Mouse (Mus musculus): ENCODE results near the gene Ak5.
"Not testable (repeated sequence)": the region's sequence is repeated elsewhere in the genome, so short reads cannot be mapped to it uniquely, and the experiment has no call there.

Ak5 gene

DNA sequence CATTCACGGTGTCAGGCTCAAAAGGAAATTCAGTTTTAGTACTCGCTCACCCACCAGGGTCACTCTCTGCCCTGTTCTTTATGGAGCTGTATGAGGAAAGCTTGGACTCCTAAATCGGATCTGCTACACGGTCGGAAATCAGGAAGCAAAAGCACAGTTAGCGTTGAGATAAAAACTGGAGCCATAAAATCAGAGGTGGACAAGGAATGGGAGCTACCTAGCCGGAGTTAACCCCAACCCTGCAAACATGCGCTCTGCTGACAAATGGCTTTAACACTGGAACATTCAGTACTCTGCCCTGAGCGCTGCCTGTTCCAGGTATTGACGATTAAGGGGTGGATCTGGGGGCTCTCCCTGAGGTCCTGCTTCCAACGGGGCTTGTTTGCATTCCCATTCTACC, 47.6 kb downstream of the Ak5 start:
- no peak for DNase-seq

DNA sequence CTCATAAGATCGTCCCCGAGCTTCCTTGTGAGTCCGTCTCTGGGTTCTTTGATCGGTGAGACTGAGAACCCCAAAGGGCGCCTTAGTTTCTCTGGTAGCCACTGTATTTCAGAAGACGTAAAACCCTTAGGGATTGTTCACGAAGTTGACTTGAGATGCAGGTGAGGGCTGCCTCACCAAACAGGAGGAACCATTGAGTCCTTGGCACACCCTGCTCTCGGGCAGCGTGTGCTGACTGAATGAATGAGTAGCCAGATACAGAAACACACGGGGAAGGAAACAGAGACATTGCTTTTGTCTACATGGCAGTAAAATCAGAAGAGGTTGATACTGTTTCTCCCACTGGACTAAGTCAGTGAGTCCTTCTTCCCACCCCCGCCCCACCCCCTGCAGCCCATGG, 48.1 kb downstream of the Ak5 start:
- no peak for DNase-seq

DNA sequence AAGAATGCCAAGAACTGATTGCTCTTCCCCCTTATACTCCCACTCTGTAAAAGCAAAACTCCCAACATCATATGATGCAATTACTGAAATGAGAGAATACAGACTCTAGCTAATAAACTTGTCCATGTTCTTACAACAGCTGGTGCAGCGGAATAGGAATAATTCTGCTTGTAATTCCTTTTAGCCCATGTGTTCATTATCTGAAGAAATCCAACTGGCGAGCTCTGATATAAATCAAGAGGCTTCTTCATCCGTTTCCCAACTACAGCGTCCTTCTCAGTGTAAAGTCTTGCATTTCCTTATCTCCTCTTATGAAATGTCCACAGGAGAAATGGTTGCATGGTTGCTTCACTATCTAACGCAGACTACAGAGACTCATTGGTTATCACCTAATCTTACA, 59.1 kb downstream of the Ak5 start:
- no peak for DNase-seq

- DNase-seq = no peak
Observed at GRCm38 (mm10) chr3:152605849-152606248, 62.3 kb downstream of the Ak5 start.

- DNase-seq = no peak
Observed at GRCm38 (mm10) chr3:152599679-152600078, 68.5 kb downstream of the Ak5 start.

GRCm38 (mm10) chr3:152596406-152597050, 71.6 kb downstream of the Ak5 start:
- no peak for DNase-seq

DNA sequence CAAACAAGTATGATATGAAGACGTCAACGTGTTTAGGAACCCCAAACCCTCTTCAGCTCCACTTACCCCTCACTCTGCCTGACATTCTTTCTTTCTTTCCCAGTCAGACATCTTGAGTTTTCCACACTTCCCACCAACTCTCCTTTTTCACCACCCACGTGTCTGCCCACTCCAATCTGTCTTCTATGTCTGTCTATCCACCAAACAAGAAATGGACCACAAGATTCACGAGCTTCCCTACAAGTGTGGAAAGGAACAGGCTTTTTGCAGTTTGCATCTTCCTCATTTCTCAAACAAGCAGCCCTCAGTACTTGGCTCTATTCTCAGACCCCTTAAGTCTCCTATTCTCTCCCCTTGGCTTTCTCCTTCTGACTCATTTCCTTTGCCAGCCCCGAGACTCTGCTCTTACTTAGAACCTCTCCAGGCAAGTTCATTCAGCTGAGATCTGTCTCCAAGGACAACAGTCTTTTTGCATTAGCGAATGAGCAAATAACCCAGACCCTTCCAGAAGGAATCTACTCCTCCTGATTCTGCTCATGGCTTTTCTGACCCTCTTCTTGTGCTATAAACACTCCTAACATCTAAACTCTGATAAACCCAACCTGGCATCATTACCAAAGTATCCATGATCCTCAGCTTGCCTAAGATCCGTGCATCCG, 75.3 kb downstream of the Ak5 start:
- no peak for DNase-seq

GRCm38 (mm10) chr3:152590491-152590890, 77.7 kb downstream of the Ak5 start:
- no peak for DNase-seq

DNA sequence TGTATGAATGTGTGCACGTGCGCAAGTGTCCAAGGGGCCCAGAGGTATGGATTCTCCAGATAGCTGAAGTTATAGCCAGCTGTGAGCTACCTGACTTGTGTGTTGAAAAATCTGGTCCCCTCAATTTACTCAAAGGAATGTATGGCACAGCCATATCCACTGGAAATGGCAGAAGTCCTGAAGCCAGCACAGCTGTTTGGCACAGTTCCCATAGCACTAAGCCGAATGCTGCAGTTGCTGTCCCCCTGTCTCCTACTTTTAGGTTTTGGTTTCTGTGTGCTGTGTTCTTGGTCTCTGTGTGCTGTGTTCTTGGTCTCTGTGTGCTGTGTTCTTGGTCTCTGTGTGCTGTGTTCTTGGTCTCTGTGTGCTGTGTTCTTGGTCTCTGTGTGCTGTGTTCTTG, 79.1 kb downstream of the Ak5 start:
- DNase-seq = not testable (repeated sequence)

- no peak for DNase-seq
Observed at GRCm38 (mm10) chr3:152587007-152587406, 81.2 kb downstream of the Ak5 start.

DNA sequence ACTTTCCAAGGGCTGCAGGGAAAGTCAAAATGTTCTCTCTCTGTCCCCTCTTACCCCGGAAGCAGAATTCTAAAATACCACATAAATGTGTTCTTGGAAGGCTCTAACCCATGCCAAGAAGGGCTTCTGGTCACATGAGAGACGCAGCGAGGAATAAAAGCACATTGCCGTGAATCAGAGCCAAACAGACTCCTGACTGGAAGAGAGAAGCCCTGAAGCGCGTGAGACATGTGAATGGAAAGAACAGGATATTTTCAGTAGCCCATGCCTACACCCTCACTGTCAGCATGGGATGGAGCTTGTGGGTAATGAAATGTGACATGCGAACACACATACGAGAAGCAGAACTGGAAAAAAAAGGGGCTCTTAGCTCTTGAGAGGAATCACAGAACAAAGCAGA, 82.0 kb downstream of the Ak5 start:
- DNase-seq = no peak

GRCm38 (mm10) chr3:152585581-152585980, 82.6 kb downstream of the Ak5 start:
- no peak for DNase-seq

DNA sequence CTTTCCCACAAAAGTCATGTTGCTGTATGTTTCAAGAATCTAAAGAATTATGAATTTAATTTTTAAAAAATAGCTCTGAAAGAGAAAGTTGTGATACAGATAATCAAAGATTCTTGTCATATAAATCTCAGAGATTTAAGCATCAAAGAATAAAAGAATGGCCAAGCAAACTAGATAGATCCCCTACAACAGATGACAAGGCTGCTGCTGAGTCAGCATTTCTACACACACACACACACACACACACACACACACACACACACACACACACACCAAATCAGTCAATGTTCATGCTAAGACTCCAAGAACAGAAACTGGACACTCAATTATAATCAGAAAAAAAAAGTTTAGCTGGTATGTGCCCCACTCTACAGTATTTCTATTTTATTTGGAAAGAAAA, 85.1 kb downstream of the Ak5 start:
- DNase-seq = no peak

- not testable (repeated sequence) for DNase-seq
Observed at GRCm38 (mm10) chr3:152581853-152582252, 86.3 kb downstream of the Ak5 start.

GRCm38 (mm10) chr3:152579984-152580591, 88.1 kb downstream of the Ak5 start:
- no peak for DNase-seq

DNA sequence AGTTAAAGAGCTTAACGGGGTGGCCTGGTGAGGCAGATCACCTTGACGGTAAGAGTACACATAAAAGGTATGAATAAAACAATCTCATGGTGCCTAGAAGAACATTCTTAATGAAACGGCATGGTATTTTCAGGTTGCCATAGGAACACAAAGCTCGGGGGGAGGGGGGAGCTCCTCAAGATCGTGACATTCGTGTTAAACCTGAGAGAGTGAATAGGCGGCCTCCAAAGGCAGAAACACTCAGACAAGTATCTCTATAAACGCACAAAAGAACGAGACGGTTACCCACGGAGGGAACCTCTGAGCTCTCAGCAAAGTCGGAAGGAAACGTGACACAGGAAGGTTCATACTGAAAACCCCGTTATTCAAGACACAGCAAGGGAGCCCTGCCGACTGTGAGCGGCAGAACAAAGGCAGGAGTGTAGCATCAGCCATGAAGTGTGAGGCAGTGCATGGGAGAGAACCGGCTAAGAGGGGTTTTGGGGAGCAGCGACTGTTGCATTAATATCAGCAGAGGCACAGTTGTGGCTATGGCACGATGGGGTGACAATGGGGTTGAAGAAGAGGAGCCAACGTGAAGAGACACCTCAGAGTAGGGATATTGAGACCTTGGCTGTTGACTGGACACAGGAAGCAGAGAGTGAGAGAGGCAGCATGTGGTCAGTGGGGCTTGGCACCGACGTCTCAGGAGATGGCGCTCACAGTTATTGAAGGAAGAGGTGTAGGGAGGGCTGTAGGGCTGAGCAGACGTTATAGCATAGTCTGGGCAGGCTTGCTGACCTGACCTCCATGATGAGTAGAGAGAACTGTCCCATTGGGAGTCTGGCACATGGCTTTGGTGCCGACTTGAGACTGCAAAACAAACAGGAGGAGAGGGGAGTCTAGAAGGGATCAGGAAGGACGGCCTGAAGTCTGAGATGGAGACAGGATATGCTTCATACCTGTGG, 89.6 kb downstream of the Ak5 start:
- DNase-seq = no peak

DNA sequence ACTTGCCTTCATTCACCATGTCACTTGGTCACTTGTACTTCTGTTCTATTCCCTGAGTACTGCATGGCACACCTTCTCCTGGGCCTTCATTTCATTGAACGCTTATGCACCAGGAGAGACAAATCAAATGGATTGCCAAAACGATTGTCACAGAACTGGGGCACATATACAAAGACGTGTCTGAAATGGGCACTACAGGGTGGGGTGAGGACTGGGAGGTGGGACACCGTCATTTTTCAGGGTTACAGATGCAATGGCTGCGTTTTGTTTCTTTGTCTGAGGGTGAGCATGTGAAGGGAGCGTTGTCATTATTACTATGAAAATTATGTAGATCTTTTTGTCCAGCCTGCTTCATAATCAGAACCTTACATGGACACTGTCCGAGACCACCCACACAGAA, 90.4 kb downstream of the Ak5 start:
- DNase-seq = no peak

DNA sequence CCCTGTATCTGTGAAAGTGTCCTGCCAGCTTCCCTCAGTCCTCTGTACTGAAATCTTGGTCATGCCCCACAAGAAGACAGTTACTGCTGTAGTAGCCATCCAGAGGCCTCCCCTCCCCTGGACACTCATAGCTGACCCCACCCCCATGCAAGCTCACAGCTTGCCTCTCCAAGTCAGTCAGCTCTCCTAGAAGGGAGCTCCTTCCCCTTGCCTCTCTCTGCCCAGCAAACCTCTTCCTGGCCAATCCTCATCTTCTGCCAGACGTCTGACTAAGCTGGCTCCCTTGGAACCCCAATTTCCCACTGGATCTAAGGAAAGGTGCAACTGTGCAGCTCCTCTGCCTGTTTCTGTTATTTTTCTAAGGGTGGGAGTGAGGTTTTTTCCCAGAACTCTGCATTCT, 90.9 kb downstream of the Ak5 start:
- DNase-seq = no peak

DNA sequence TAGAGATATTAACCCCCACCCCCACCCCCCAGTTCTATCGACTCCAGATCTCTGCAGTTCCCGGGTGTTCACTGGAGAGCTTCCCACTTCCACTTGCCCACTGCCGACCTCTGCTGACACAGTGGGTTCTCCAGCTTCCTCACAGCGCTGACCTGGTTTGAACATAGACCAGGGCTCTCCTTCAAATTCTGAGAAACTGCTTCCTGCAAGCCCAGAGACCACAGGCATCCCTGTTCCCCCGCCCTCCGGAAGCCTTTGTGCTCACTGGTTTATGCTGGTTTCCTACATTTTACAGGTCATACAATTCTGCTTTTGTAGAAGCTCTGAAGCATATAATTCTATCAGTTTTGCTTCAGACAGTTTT, 98.9 kb downstream of the Ak5 start:
- no peak for DNase-seq

- no peak for DNase-seq
Observed at GRCm38 (mm10) chr3:152568455-152569241, 99.5 kb downstream of the Ak5 start.

DNA sequence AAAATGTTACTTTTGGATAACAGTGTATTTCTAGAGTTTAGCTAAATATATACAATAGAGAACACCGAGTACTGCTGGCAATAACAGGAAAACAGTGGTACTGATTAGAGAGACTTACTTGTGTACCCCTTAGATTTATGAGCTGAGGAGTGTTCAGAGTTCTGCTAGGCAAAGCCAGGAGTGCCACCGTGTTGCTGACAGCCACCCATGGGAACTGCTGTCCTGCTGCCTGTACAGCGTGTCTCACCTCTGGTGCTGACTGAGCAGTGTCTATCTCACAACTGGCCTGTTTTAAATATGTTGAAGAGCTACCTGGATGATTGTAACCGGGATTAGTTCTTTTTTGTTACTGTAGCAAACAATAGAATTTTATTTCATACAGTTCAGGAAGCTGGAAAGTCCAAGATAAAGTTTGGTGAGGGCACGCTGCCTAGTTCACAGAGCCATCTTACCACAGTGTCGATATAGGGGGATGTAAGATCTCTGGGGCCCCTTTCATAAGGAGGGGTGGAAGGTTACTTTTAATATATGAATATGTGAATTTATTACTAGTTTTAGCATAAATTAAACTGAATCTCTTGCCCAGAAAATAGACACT, 103.5 kb downstream of the Ak5 start:
- DNase-seq = no peak

DNA sequence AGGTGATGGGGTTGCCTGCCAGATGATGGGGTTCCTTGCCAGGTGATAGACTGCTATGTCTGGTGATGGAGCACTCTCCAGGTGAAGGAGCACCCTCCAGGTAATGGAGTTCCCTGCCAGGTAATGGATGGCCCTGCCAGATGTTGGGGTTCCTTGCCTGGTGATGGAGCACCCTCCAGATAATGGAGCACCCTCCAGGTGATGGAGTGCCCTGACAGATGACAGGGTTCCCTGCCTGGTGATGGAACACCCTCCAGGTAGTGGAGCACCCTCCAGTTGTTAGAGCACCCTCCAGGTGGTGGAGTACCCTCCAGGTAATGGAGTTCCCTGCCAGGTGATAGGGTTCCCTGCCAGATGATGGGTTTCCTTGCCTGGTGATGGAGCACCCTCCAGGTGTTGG, 104.3 kb downstream of the Ak5 start:
- no peak for DNase-seq

Data from cerebellum, adult 11 months (tissue).